Mouse (Mus musculus): Measurements from ENCODE around the gene Pakap.

DNA sequence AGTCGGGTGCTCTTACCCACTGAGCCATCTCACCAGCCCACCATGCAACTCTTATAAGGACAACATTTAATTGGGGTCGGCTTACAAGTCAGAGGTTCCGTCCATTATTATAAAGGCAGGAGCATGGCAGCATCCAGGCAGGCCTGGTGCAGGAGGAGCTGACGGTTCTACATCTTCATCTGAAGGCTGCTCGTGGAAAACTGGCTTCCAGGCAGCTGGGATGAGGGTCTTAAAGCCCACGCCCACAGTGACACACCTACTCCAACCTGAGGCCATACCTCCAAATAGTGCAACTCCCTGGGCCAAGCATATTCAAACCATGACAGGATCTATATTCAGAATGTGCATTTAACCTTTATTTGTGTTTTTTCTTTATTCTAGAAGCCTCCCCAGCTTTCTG is 286.2 kb downstream of the Pakap start:
- no peak for TF ChIP-seq CTCF (IDR thresholded peaks at IDR 0.05; ENCODE audit: insufficient read depth, low read depth, low read length)
- TF ChIP-seq POLR2A (IDR thresholded peaks at IDR 0.05; ENCODE audit: insufficient read depth, low read depth, low read length), result no peak
